Mouse (Mus musculus) adrenal gland, adult (tissue): ENCODE measurements around the gene Mrps7.
A peak's percentile ranks its signal among the peaks of the same experiment; 100 is the strongest.
"Not testable (repeated sequence)": the region's sequence is repeated elsewhere in the genome, so short reads cannot be mapped to it uniquely, and the experiment has no call there.

Experiments used
- DNase-seq, 2 experiments: peaks; one replicate each; pipeline ENCODE4 v3.0.0; 2022 to 2023; ENCODE audit warnings: low spot score in 1 of 2; ENCODE audit not compliant: inconsistent age in 2 of 2

The Mrps7 gene

DNA sequence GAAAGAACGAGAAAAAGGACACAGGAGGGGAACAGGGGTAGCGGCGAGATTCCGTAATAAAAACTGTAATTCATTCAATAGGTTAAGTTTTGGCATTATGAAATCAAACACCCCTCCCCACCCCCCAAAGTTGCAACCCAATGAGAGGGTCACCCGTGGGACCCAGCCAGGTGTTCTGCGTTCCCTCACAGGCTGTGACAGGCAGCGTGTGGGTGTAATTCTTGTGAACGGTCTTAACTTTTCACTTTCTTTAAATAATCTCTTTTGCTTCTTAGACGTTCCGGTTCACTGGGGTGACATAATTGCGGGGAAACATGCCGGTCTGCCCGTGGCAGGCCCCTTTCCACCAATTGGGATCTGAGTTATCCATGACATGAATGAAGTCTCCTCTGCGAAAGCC is 41.8 kb downstream of the Mrps7 start:
- DNase-seq: not testable (repeated sequence)

DNA sequence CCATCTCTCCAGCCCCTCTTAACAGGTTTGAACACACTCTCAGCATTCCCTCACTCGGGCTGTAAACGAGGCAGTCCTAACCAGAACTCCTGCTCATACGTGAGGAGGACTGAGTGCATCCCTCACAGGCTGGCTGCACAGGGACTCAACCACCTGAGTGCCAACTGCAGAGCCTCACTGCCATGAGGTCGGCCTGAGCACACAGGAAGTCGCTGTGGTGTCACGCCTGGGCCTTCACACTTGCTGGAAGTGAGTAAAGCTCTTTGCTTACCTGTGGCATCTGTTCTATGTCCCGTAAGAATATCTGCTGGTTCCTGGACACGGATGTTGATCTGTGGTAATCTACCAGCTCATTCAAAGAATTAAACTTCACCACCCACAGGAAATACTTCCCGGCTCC is 42.7 kb downstream of the Mrps7 start:
- DNase-seq: no peak

DNA sequence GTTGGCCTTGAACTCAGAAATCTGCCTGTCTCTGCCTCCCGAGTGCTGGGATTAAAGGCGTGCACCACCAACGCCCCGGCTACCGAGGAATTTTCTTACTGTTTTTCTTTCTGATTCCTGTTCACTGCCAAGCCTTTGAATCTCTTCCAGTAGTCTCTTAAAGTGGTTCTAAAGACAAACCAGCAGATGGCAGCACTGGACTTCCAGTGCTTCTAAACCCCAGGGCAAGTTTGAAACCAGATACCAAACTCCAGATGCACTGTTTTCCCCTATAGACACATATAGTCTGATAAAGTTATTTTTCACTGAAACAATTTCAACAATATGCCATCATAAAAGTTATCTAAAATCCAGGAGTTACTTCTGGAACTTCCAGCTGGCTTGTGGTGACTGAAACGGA is 43.7 kb downstream of the Mrps7 start:
- peak in 1 of 2 experiments; percentile 86 for DNase-seq

DNA sequence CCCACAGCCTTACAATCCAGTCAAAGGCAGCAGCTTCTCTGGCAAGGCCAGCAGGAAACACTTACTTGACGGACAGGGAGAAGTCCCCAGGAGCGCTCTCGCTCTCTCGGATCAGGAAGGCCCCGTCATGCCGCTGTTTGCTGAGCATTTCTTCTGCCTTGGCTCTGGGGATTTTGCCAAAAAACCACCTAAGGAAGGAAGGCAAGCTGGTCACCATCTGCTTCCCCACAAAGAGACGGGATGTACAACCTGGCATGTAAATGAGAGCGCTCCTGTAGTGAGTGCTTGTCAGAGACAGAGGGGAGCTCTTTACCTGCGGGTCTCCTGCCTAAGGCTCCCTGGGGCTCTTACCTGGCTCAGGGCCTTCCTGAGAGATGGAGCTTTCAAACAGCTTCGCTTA is 46.0 kb downstream of the Mrps7 start:
- no peak for DNase-seq

DNA sequence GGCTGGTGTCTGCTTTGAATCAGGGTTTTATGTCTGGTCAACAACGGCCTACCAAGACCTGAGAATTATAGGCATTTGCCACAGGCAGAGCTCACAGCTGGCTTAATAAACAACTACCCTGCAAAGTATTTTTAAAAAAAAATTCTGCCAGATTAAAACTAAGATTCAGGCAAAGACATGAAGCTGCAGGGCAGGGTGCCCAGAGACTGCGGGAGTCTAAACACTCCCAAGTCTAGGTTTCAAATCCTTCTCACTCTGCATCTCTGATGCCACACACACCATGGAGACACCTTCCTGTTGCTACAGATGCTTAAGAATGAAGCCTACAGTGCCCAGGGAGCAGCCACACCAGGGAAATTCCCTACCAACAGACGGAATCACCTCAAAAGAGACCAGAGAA is 48.0 kb downstream of the Mrps7 start:
- no peak for DNase-seq

DNA sequence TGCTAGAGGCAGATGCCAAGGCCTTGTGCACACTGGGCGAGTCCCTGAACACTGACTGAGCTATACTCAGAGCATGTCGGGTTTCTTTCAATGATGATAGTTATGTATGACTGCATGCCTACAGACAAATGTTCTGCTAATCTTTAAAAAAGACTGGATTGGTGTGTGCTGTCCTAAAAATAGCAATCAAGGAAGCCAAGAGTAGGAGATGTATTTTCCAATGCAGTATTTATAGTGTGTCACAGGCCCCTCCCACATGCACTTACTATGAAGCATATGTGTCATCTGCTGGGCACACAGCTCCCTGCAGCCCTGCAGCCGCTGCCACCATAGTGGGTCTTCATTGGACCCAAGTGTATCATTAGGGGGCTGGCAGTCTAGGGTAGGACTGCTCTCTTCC is 49.5 kb downstream of the Mrps7 start:
- no peak for DNase-seq

DNA sequence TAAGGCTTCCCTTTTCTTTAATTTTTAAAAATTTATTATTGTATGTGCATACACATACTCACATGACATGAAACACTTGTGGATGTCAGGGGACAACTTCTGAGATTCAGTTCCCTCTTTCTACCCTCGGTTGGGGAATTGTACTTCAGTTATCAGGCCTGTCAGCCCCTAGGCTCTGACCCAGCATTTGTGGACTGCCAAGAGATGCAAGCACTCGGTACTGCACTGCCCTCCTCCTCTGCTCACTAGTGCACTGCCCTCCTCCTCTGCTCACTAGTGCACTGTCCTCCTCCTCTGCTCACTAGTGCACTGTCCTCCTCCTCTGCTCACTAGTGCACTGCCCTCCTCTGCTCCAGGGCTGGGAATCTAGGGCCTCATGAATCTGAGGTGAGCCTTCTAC is 50.4 kb downstream of the Mrps7 start:
- DNase-seq: no peak
